Mouse (Mus musculus) embryo, embryonic 10 days (tissue): ENCODE results near the gene Prokr1.
"Not testable (repeated sequence)": the region's sequence is repeated elsewhere in the genome, so short reads cannot be mapped to it uniquely, and the experiment has no call there.

Source experiments
- DNase-seq: peaks from one replicate; pipeline ENCODE4 v3.0.0-alpha.2; 2015; ENCODE audit warnings: low spot score

Gene Prokr1

GRCm38 (mm10) chr6:87590394-87591281, at the start of gene Prokr1:
TSS of gene Prokr1 (minus strand) at chr6:87590743.
- DNase-seq = peak; percentile 82

DNA sequence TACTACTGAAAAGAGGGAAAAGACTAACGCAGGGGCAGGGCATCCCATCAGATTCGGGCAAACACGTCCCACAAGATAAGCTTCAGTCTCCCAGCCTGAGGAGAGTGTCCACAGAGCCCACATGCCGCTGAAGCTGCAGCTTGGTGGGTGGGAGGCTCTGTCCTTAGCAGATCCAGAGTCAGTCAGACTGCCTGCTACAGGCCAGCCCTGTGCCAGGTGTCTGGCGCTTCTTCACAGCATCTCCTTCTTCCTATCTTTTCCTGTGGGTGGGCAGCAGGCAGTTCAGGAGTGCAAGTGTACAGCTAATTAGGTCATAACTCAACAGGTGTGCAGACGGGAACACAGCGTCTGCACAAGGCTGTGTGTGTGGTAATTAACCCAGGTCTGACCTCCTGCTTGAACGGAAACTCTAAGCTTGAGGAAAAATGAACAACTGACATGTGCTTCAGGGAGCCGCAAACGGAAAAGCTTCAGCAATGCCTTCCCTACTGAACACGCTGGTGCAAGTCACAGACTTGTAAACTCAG, 47.7 kb upstream of the Prokr1 start:
- DNase-seq = no peak

DNA sequence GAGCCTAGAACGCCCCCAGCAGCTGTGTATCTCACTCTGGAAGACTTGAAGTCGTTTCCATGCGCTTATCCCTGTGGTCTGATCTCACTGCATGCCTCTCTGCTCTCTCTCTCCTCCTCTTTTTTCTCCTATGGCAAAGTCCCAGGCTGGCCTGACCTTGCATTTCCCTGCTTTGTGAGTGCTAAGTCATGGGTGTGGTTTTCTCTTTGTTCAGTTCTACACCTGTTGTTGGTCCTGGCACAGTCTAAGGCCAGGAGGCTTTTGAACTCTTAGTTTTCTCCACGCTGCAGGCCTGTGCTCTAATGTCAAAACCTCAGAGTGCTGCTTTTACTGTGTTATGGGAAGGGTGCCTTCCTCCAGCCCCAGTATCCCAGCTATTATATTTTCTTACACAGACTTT, 41.6 kb upstream of the Prokr1 start:
- no peak for DNase-seq

- DNase-seq = not testable (repeated sequence)
Observed at GRCm38 (mm10) chr6:87628936-87629335, 38.4 kb upstream of the Prokr1 start.

- DNase-seq = no peak
Observed at GRCm38 (mm10) chr6:87623151-87623550, 32.6 kb upstream of the Prokr1 start.

GRCm38 (mm10) chr6:87621281-87621680, 30.7 kb upstream of the Prokr1 start:
- DNase-seq = no peak

DNA sequence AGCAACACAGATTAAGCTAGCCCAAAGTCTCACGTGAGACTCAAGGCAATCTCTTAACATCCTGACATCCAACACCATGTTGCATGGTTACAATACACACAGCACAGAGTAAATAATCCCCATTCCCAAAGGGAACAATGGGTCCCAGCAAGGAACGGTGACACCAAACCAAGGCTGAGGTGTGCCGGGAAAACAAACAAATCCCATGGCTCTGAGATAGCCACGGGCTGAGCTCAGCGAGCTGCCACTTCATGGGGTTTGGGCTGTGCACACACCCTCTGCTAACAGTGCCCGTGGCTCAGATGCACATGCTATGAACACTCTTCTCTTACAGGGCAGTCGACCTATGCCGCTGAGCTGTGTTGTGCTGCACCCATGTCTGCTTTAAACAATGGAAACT, 27.5 kb upstream of the Prokr1 start:
- DNase-seq = no peak

DNA sequence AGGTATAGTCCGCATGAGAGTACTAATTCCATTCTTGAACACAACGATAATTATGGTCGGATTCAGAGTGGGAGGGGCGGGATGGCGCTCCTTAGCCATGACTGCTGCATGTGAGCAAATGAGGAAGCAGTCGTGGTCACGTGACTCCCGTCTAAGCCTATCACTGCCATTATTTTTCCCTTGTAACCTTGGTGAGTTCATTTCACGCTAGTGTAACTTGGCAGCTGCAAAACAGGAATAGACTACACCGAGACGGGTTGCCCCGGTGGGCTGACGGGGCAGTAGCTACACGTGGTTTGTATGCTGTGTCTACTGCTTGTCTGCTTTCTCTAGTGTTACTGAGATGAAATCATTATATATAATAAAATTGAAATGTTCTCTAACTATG, 25.1 kb upstream of the Prokr1 start:
- DNase-seq = no peak

DNA sequence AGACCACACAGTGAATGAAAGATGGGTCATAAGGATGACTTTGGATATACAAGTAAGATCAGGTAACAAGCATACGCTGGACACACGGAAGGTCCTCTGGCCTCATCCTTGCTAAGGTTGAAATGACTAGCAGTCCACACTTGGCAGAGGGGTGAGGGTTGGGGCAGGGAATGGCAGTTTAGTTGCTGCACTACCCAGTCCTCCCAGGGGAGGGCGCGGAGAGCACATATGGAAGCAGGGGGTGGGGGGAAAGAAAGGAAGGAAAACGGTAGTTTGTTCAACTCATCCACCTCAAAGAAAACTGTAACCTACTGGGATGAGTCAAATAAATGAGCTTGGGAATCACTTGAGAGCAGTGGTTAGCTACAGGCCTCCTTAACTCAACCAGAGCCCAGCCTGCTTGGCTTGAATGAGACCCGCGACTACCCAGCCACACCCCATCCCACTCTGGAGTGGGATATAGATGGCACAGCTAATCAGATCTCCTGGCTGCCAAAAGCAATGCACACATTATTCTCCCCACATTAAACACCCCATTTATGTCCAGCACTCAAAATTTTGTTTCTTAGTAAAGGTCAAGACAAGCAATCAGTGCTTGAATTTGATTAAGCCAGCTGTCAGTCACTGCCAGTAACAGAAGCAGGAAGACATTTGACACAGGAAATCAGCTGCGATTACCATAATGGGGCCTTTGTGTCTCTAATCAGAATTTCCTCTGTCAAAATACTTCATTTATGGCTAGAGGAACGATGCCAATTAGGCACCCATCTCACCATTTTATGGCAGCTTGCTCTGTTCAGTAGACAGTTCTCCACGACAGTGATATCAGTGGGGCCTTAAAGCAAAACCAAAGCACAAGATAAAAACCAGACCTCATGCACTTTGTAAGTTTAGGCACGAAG, 24.5 kb upstream of the Prokr1 start:
- peak; percentile 57 for DNase-seq

DNA sequence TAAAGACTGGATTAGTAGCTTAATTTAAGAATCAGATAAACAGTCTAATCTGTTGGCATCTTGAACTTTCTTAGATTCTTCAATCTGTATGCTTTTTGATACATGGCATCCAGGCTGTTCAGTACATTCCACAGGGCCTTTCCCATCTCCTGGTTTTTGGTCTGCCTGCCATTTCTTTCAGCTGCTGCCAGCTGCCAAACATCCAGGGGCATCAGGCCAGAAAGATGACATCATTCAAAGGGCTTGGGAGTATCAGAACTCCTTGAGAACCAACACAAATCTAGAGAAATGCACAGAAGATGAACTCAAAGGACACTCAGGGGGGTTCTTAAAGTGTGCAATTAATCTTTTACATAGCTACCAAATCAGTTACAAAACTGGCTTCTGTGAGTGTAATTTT, 9.3 kb upstream of the Prokr1 start:
- no peak for DNase-seq

DNA sequence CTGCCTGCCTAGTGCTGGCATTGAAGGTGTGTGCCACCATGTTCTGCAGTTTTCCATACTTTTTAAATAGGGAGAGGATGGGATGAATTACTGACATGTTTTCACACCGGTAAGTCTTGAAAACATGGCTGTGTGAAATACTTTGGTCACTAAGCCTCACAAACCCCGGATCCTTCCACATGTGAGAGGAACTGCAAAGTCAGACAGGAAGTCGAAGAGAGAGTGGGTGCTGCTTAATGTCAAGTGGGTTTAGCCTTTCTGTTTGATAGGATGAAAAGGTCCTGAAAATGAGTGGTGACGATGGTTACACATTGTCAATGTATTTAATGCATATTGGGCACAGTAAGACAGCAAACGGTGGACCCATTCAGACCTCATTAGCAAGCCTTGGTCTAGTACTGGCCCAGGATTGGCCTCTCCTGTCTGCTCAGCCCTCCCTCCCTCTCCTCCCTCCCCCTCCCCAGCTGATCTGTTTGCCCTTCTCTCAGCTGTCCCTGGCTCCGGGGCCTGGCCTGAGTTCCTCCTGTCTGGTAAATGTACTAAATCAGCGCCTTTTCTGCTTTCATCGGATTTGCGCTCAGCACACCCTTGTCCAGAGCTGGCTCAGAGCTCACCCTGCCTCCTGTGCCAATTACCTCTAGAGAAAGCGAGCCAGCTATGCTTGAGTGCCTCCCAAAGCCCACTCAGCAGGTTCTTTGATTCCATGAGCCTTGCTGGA, 6.7 kb upstream of the Prokr1 start:
- DNase-seq = peak; percentile 71

DNA sequence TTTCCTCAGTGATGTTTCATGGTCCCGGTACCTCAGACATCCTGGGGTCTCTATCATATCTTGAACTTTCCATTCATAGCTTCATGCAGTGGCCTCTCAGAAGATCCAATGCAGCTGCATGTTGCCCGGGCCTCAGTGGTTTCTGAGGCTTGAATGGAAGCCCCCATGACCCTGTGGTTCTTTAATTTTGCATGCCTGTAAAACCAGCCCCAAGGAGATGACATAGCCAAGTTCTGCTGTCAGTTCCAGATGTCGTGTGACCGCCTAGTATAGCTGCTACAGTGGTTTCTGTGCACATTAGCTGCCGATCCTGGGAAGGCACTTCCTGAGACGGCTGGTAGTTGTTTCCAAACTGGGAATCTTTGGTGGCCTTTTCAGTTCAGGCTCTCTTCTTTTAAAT, 3.6 kb upstream of the Prokr1 start:
- no peak for DNase-seq

DNA sequence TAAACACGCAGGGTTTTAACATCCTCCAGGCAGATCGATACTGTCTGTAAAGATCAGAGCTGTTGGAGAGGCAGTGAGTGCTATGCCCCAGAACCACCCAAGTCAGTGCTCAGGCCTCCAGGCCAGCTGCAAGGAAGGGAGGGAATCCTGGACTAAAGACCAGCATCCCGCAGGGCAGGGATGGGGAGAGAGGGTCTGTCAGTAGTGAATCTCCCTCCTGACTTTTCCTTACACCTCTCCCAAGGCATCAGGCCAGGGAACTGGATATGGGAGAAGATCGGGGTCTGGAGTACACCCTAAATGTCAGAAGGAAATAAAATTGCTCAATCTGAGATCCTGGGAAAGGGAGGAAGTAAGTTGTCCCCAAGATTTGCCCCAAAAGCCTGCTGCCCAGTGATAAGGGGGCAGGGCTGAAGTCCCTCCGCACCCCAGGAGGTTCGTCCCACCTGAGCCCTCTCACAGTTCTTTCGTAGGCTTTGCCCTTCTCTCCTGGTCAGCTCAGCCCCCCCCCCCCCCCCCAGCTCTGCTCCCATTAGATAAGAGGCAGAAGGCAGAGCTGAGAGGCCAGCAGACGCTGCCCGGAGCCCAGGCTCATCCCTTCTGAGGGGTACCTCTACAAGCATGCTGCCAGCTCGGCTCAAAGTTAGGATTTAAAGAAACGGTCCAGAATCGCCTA, 687 bp downstream of the Prokr1 start:
- peak; percentile 34 for DNase-seq

- no peak for DNase-seq
Observed at GRCm38 (mm10) chr6:87583991-87584390, 6.6 kb downstream of the Prokr1 start.

DNA sequence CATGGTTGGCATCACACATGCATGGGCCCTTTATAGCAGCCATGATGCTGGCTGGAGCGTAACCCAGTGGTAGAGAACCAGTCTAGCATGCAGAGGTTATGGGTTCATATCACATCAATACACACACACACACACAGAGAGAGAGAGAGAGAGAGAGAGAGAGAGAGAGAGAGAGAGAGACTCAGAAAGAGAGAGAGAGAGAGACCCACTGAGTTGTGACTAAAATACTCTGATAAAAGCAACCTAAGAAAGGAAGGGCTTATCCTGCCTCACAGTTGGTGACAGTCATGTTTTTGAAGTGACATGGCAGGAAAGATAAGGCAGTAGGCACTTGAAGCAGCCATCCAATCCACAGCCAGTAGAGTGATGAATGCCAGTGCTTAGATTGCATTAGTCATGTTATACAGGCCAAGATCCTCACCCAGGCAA, 7.3 kb downstream of the Prokr1 start:
- DNase-seq = no peak

GRCm38 (mm10) chr6:87582456-87582855, 8.1 kb downstream of the Prokr1 start:
- DNase-seq = no peak

GRCm38 (mm10) chr6:87581581-87581980, 9.0 kb downstream of the Prokr1 start:
- no peak for DNase-seq

DNA sequence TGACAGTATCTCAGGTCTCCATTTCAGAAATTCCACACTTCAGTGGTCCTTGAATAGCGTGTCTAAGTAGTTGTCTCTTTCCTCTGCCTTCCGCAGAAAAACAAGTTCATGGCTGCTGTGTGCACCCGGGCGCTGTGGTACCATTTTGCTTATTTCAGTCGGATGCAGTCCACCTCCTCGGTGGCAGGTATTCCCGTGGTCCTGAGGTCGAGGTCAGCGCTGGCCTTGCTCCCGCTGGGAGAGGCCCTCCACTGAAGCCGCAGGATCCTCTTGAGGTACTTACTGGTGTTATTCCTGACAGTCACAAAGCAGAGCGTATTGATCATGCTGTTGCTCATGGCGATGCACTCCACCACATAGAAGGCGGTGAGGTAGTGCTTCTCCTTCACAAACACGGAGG, 9.5 kb downstream of the Prokr1 start:
- no peak for DNase-seq

DNA sequence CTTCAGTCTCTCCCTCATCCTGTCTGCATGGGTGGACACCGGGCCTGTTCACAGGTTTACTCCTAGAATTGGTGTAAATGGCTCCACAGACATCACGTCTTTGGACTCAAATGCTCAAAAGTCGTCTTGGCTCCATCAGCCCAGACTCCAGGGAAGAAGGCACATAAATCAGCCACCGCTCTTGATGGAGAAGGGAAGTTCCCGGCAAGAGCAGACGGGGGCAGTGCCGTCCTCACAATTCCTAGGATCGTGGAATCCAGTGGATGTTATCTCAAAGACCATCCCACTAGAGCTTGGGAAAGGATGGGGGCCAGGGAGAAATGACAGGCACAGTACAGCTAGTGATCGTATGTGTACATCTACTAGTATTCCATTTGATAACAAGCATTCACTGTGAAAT, 12.3 kb downstream of the Prokr1 start:
- peak; percentile 63 for DNase-seq

DNA sequence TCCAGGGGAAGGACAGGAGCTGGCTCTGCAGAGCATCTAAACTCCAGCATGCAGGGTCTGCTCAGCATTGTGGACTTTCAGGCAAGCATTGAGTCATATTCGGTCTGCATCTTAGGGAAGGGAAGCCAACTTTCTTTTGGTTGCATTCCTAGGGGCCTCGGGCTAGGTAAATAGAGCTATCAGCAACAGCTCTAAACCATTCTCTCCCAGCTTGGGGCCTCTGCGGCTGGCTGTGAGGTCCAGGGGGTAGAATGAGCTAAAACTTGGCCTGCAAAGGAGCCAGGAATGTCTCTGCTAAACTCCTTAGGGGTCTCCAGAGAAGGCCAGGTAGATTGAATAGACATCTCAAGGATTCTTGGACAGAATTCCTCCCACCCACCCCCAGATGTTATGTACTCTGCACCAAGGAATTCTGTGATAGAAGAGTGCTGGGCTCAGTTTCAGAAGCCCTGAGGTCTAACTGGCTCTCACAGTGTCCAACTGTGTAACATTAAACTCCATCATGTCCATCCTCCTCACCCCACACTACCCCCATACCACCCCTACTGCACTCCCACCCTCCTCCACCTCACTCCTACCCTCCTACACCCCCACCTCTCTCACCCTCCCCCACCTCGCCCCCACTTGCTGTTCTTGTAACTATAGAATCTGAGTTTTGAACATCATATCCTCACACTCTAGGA, 13.8 kb downstream of the Prokr1 start:
- DNase-seq = no peak

GRCm38 (mm10) chr6:87571863-87572262, 18.7 kb downstream of the Prokr1 start:
- DNase-seq = not testable (repeated sequence)
